Mouse (Mus musculus) kidney, postnatal 0 days (tissue): ENCODE measurements around the gene Uvrag. TPM values are rescaled to one million over a fixed set of nuclear protein-coding genes. Genes with fewer than 3 reads are reported as not detected.

ENCODE experiments used
- ATAC-seq: fragments of 200-750 bp; cut with Nextera tagmentation; replicated peaks from 2 replicates; pipeline ENCODE4 v1.8.0; 2017; ENCODE audit warnings: low read depth, moderate number of reproducible peaks, moderate TSS enrichment, moderate library complexity; ENCODE audit not compliant: low FRiP score
- DNase-seq: peaks from one replicate; pipeline ENCODE4 v3.0.0-alpha.2; 2016; ENCODE audit warnings: low spot score
- H3K27ac ChIP-seq: fragments of 300-500 bp; sonication (generic); 2 replicates; pipeline ENCODE4 v1.5.1; 2014; ENCODE audit warnings: mild to moderate bottlenecking
- H3K27me3 ChIP-seq: fragments of 300-500 bp; sonication (generic); 2 replicates; pipeline ENCODE4 v1.6.1; 2014; ENCODE audit warnings: low read length, mixed read lengths; ENCODE audit not compliant: insufficient read depth
- H3K36me3 ChIP-seq: fragments of 300-500 bp; sonication (generic); 2 replicates; pipeline ENCODE4 v1.6.1; 2014; ENCODE audit warnings: low read length, mixed read lengths; ENCODE audit not compliant: insufficient read depth
- H3K4me1 ChIP-seq: fragments of 300-500 bp; sonication (generic); replicated peaks from 2 replicates; pipeline ENCODE4 v1.6.1; 2014; ENCODE audit warnings: antibody characterized with exemption, low read length, mixed read lengths; ENCODE audit not compliant: insufficient read depth
- H3K4me2 ChIP-seq: fragments of 300-500 bp; sonication (generic); 2 replicates; pipeline ENCODE4 v1.6.1; 2014; ENCODE audit warnings: mild to moderate bottlenecking, low read length, moderate library complexity, mixed read lengths
- H3K4me3 ChIP-seq: fragments of 300-500 bp; sonication (generic); replicated peaks from 2 replicates; pipeline ENCODE4 v1.5.1; 2014; ENCODE audit warnings: low read depth, low read length
- H3K9ac ChIP-seq: fragments of 300-500 bp; sonication (generic); 2 replicates; pipeline ENCODE4 v1.6.1; 2014; ENCODE audit warnings: low read depth, low read length
- H3K9me3 ChIP-seq: fragments of 300-500 bp; sonication (generic); replicated peaks from 2 replicates; pipeline ENCODE4 v1.6.1; 2016; ENCODE audit warnings: low read length, inconsistent platforms, mixed read lengths
- CTCF ChIP-seq: IDR thresholded peaks from 2 replicates; pipeline ENCODE4 v1.5.1; 2016; ENCODE audit warnings: antibody characterized with exemption, low read depth, mild to moderate bottlenecking, moderate library complexity
- WGBS: fragments of 180-500 bp; shearing (Covaris S2); extraction: QIAGEN DNeasy Blood & Tissue Kit; methylation state at CpG from one replicate; pipeline ENCODE4 v1.1.7; 2014; 5-methylcytosine and 5-hydroxymethylcytosine counted together
- polyA plus RNA-seq: library from polyadenylated mRNA; unstranded; fragments of >200 nt; fragmentation: Nextera tagmentation; extraction: Ambion mirVana; gene quantifications from 2 replicates; pipeline ENCODE4 v1.2.1, GENCODE M21; 2015

Uvrag gene
- polyA plus RNA-seq, 1 experiment from 2014 or later, result 19.0 TPM

DNA sequence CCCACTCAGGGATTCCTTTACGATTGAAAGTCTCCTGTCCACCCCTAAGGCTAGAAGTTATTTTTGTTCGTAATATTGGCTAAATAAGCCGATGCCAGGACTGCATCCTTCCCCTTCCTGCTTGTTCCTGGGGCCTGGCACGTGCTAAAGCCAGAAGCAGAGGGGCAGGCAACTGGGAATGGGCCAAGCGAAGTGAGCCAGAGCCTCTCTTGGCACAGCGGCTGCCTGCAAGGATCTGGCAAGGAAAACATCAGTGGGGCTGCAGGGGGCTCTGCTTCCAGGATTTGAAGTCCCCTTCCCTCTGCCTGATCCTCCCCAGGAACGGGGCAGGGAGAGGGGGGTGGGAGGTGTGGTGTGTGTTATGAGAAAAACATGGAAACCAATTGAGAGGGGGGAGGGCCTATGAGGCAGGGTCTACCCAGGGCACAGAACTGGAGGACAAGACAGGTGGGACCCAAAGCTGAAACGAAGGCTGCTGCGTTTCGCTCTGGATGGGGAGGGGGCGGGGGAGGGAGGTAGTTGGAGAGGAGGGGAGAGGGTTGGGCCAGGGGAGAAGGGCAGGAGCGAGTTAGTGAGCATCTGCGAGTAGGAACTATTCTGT lies 265.5 kb downstream of the Uvrag start:
- no peak overlapping the region for H3K27ac ChIP-seq
- H3K27me3 ChIP-seq, result no peaks in the 10 kb centered on the region
- H3K4me3 ChIP-seq, result no peak overlapping the region
- DNase-seq (no peak), ATAC-seq (no peak)
- H3K9me3 ChIP-seq, result no peaks in the 10 kb centered on the region
- no peak for TF ChIP-seq CTCF
- H3K4me1 ChIP-seq, result no peaks in the 10 kb centered on the region; the same call in 1 of the 2 replicates
- no peak overlapping the region for H3K4me2 ChIP-seq
- no peaks in the 10 kb centered on the region for H3K36me3 ChIP-seq
- WGBS, result 35% methylated on average over 13 of the region's 13 CpGs
- H3K9ac ChIP-seq, result no peak overlapping the region

DNA sequence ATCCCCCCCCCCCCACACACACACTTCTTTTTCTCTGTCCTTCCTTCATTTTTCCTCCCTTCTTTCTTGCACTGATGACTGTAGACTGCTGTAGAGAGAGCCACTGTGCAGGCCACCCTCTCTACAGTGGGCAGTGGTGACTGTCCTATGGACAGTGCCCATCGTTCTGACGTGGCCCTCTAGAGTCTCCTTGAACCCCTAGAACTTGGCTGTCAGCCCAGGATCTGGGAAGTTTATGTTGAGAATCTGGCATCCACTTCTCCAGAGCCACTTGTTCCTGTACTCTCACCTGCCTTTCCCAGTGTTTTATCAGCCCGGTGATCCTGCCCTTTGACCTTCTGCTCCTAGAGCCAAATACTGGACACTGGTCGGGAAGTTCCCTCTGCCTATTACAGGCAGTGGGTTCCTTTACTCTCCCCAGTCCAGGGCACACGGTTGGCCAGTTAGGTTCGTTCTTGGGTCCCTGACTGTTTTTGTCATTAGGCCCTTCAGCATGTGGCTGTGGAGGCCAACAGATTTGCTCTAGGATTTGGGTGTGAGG lies 266.5 kb downstream of the Uvrag start:
- TF ChIP-seq CTCF, result no peak
- ATAC-seq (no peak), DNase-seq (no peak)
- Histone ChIP-seq H3K27ac (no peak overlapping the region), H3K27me3 (no peaks in the 10 kb centered on the region), H3K4me3 (no peak overlapping the region), H3K4me2 (no peak overlapping the region), H3K4me1 (no peaks in the 10 kb centered on the region; the same call in 1 of the 2 replicates), H3K36me3 (no peaks in the 10 kb centered on the region), H3K9ac (no peak overlapping the region), H3K9me3 (no peaks in the 10 kb centered on the region)
- WGBS, result 61% methylated on average over 6 of the region's 6 CpGs

DNA sequence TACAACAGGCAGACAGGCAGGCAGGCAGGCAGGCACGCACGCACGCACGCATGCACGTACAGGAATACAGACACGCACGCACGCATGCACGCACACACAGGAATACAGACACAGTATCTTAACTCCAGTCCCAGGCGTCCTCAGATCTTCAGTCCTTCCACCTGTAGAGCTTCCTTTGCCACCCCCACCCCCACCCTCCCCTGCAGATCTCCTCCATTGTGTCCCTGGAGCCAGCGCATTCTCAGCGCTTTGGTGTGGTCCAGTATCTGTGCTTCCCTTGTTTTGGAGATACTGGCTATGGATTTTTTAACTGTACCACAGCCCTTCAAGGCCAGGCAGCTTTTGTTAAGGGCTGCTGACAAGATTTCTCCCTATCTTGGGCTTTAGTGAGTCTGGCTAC lies 267.6 kb downstream of the Uvrag start:
- Histone ChIP-seq H3K27ac (no peak overlapping the region), H3K4me1 (no peaks in the 10 kb centered on the region; the same call in 1 of the 2 replicates), H3K36me3 (no peaks in the 10 kb centered on the region), H3K4me2 (no peak overlapping the region), H3K4me3 (no peak overlapping the region), H3K9ac (no peak overlapping the region), H3K9me3 (no peaks in the 10 kb centered on the region), H3K27me3 (no peaks in the 10 kb centered on the region)
- WGBS, result 91% methylated on average over 12 of the region's 12 CpGs
- ATAC-seq, result no peak
- no peak for TF ChIP-seq CTCF
- no peak for DNase-seq

DNA sequence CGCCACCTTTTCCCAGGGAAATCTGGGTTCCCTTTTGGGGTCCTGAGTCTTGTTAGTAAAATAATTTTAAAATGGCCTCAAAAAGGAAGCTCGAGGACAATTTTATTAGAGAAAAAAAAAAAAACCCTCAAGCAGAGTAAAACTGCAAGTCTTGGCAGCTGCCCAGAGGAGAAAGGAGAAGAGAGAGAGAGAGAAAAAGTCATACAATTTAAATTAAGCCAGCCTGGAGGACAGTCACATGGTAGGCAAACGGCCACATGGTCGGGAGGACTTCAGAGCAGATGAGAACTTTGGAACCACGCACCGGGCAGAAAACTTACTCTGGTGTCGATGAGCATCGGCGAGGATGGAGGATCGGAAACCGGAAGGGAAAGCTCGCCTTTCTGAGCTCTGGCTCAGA lies 269.1 kb downstream of the Uvrag start:
- ATAC-seq (no peak), DNase-seq (no peak)
- no peaks in the 10 kb centered on the region for H3K36me3 ChIP-seq
- WGBS, result 69% methylated on average over 12 of the region's 12 CpGs
- H3K27ac ChIP-seq, result no peak overlapping the region
- no peak overlapping the region for H3K4me3 ChIP-seq
- TF ChIP-seq CTCF, result no peak
- H3K27me3 ChIP-seq, result no peaks in the 10 kb centered on the region
- peaks cover 9% of the 10 kb centered on the region for H3K4me1 ChIP-seq
- H3K9me3 ChIP-seq, result no peaks in the 10 kb centered on the region
- H3K4me2 ChIP-seq, result no peak overlapping the region
- H3K9ac ChIP-seq, result no peak overlapping the region

DNA sequence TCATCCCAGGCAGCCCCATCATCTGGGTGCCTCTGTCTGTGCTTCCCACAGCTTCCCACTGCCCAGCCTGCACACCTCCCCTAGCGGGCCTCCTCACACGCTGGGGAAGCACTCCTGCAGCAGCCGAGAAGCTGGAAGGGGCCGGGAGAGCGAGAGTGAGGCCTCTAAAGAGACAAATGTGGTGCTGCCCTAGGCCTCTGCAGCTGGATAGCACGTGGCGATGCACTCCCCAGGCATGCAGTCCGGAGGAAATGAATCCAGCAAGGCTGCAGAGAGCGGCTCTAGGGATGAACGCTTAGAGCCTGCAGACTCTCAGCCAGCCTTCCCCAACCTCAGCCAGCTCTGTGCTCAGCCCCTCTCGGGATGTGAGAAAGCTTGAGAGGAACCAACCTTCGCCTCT lies 270.1 kb downstream of the Uvrag start:
- ATAC-seq (no peak), DNase-seq (no peak)
- H3K4me3 ChIP-seq, result no peak overlapping the region
- TF ChIP-seq CTCF, result no peak
- H3K9me3 ChIP-seq, result no peaks in the 10 kb centered on the region
- H3K4me2 ChIP-seq, result no peak overlapping the region
- H3K27ac ChIP-seq, result no peak overlapping the region
- 26% methylated on average over 12 of the region's 12 CpGs for WGBS
- no peaks in the 10 kb centered on the region for H3K27me3 ChIP-seq
- no peak overlapping the region for H3K9ac ChIP-seq
- H3K4me1 ChIP-seq, result peaks cover 9% of the 10 kb centered on the region
- no peaks in the 10 kb centered on the region for H3K36me3 ChIP-seq

DNA sequence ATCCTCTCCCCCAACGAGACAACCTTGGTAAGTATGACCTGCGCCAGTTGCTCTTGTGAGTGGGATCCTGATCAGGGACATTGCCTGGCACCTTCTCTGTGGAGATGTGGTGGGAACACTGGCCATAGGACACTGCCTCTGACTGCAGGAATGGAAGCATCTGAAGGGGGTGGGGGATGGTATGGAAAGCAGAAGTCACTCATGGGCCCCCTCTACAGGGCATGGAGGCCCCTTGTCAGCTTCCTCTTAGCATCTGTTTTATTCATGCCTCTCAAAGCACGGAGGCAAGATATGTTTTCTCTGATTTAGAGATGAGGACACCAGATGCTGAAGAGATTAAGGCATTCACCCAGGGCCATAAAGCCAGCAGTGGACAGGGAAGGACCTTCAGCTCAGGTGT lies 271.9 kb downstream of the Uvrag start:
- 68% methylated on average over 3 of the region's 3 CpGs for WGBS
- no peak overlapping the region for H3K27ac ChIP-seq
- no peak overlapping the region for H3K4me3 ChIP-seq
- H3K4me2 ChIP-seq, result no peak overlapping the region
- peak; percentile 39 for TF ChIP-seq CTCF
- no peak for DNase-seq
- no peak overlapping the region for H3K9ac ChIP-seq
- peaks cover 9% of the 10 kb centered on the region; the same call in 1 of the 2 replicates for H3K4me1 ChIP-seq
- no peaks in the 10 kb centered on the region for H3K9me3 ChIP-seq
- no peaks in the 10 kb centered on the region for H3K36me3 ChIP-seq
- no peak for ATAC-seq
- no peaks in the 10 kb centered on the region for H3K27me3 ChIP-seq

DNA sequence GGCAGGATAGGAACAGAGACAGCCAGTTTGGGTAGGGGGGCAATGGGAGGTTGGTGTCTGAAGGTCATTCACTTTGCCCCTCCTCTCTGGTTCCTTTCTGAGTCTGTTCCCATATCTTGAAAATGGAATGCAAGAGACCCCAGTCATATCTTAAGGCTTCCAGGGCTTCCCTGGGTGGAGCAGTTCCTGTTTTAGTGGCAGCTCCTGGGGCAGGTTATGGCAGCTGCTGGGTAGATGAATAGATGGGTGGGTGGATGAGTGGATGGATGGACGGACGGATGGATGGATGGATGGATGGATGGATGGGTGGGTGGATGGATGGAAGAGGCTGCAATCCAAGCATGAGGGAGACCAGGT lies 273.2 kb downstream of the Uvrag start:
- Histone ChIP-seq H3K27ac (no peak overlapping the region), H3K36me3 (no peaks in the 10 kb centered on the region), H3K4me2 (no peak overlapping the region), H3K9me3 (no peaks in the 10 kb centered on the region), H3K9ac (no peak overlapping the region), H3K27me3 (no peaks in the 10 kb centered on the region), H3K4me1 (peaks cover 9% of the 10 kb centered on the region; the same call in 1 of the 2 replicates), H3K4me3 (no peak overlapping the region)
- TF ChIP-seq CTCF, result no peak
- WGBS, result 84% methylated on average over 2 of the region's 2 CpGs
- ATAC-seq (no peak), DNase-seq (no peak)
